32 mouse cellular contexts compared by ENCODE assay signal in the genomic region with DNA sequence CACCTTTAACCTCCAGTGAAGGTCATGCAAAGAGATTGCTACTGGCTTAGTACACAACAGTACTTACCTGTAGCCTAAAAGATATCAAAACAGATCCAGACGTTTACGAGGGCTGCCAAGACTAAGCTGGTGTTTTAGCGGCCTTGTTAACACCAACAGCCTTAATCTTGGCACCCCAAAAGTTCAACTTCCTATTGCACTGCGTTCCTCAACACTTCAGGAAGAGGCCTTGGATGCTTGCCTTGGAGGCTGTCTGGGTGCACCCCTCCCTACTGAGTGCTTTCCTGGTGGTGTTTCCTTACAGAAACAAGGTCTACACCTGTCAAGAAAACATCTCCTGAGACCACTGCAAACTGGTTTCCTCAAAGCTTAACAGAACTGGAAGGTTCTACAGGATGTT. TPM values are rescaled to one million over a fixed set of nuclear protein-coding genes. Genes with fewer than 3 reads are reported as not detected.
DNase-seq lines count a peak whose midpoint lies in the region; ATAC-seq and TF ChIP-seq lines count a peak whose summit lies in the region.
"Had no signal": no experiment of that assay in that cellular context is flagged by ENCODE, and none has a peak within 500 bp of the region (broad histone marks: within the 10 kb centered on the region; RNA-seq: fewer than 3 reads in every experiment).

No protein-coding gene starts in this region.

- no peak for TF ChIP-seq RAD21 in MEL (IDR thresholded peaks at IDR 0.05; ENCODE audit: low read depth, low read length)

- no peaks in the 10 kb centered on the region for H3K27me3 ChIP-seq in heart, embryonic 11.5 days (ENCODE audit: control insufficient read depth, insufficient read depth, low read length)
- no peaks in the 10 kb centered on the region for H3K27me3 ChIP-seq in MEL (ENCODE audit: control insufficient read depth in 1 of 2, insufficient read depth in 2 of 2, low read length in 2 of 2)
- no peaks in the 10 kb centered on the region for H3K27me3 ChIP-seq in heart, embryonic 15.5 days
- H3K27me3 ChIP-seq: limb, embryonic 12.5 days had no signal

- peaks cover 85% of the 10 kb centered on the region for H3K79me2 ChIP-seq in MEL (ENCODE audit: control insufficient read depth, insufficient read depth, low read length, poor library complexity)

- 67% methylated on average over 4 of the region's 4 CpGs for WGBS in heart, embryonic 11.5 days (ENCODE audit: insufficient replicate concordance)
- WGBS in heart, embryonic 15.5 days, result 47% methylated on average over 4 of the region's 4 CpGs

- H3K36me3 ChIP-seq in heart, embryonic 11.5 days (ENCODE audit: control insufficient read depth, insufficient read depth, low read length), result 0 out of 2 replicates have a peak, but pooled peaks cover 3% of the 10 kb centered on the region
- H3K36me3 ChIP-seq in MEL (ENCODE audit: control insufficient read depth in 1 of 2, insufficient read depth in 2 of 2, low read length in 2 of 2), result peaks cover 29 to 66% of the 10 kb centered on the region in 2 experiments
- no peaks in the 10 kb centered on the region for H3K36me3 ChIP-seq in heart, embryonic 15.5 days

- H3K4me1 ChIP-seq in heart, embryonic 11.5 days (ENCODE audit: control insufficient read depth, insufficient read depth, low read length), result peaks cover 23% of the 10 kb centered on the region
- peaks cover 37 to 44% of the 10 kb centered on the region in 2 experiments for H3K4me1 ChIP-seq in MEL (ENCODE audit: control insufficient read depth in 1 of 2, insufficient read depth in 2 of 2, low read length in 2 of 2)
- peaks cover 40% of the 10 kb centered on the region for H3K4me1 ChIP-seq in heart, embryonic 15.5 days (replicated peaks)

- H3K4me2 ChIP-seq in heart, embryonic 11.5 days, result no peak overlapping the region
- H3K4me2 ChIP-seq in heart, embryonic 15.5 days, result no peak overlapping the region
- H3K4me2 ChIP-seq: limb, embryonic 12.5 days; midbrain, embryonic 11.5 days had no signal

- H3K27ac ChIP-seq in heart, embryonic 11.5 days (ENCODE audit: low read depth, low read length), result peak overlapping the region; percentile 41; the same call in 1 of the 2 replicates
- H3K27ac ChIP-seq in left cerebral cortex, adult 2 months, result peak overlapping the region; percentile 66; the same call in 1 of the 2 replicates
- H3K27ac ChIP-seq in MEL (ENCODE audit: control insufficient read depth, low read depth, low read length), result peak overlapping the region; percentile 12; the same call in 1 of the 2 replicates
- peak overlapping the region; percentile 48 for H3K27ac ChIP-seq in heart, embryonic 15.5 days
- H3K27ac ChIP-seq: forebrain, embryonic 10.5 days; hindbrain, postnatal 0 days; limb, embryonic 12.5 days; macrophage; stomach, postnatal 0 days had no signal

- TF ChIP-seq POLR2A in MEL (IDR thresholded peaks at IDR 0.05; ENCODE audit: control insufficient read depth in 1 of 2, insufficient read depth in 1 of 2, low read depth in 1 of 2, low read length in 2 of 2, poor library complexity in 1 of 2), result no peak

- ATAC-seq in heart, embryonic 11.5 days (replicated peaks; ENCODE audit: insufficient number of reproducible peaks, low FRiP score, low TSS enrichment), result no peak
- ATAC-seq in heart, embryonic 15.5 days (replicated peaks; ENCODE audit: insufficient number of reproducible peaks, insufficient read depth, low FRiP score, low read depth), result no peak
- ATAC-seq: forebrain, embryonic 16.5 days; hindbrain, postnatal 0 days; intestine, embryonic 16.5 days; lung, postnatal 0 days had no signal

- no peaks in the 10 kb centered on the region for H3K9me3 ChIP-seq in heart, embryonic 11.5 days (replicated peaks; ENCODE audit: control insufficient read depth, low read length)
- no peaks in the 10 kb centered on the region for H3K9me3 ChIP-seq in MEL (replicated peaks; ENCODE audit: insufficient read depth, low read length)
- H3K9me3 ChIP-seq in heart, embryonic 15.5 days (replicated peaks), result no peaks in the 10 kb centered on the region
- H3K9me3 ChIP-seq: forebrain, embryonic 10.5 days; limb, embryonic 12.5 days had no signal

- no peak overlapping the region for H3K4me3 ChIP-seq in heart, embryonic 11.5 days (ENCODE audit: low read depth, low read length)
- H3K4me3 ChIP-seq in left cerebral cortex, adult 2 months, result no peak overlapping the region
- no peak overlapping the region for H3K4me3 ChIP-seq in MEL (ENCODE audit: control insufficient read depth in 1 of 2, insufficient read depth in 1 of 2, low read depth in 2 of 2, low read length in 2 of 2)
- no peak overlapping the region for H3K4me3 ChIP-seq in heart, embryonic 15.5 days
- H3K4me3 ChIP-seq: forebrain, embryonic 10.5 days; limb, embryonic 12.5 days had no signal

- no peak overlapping the region for H3K9ac ChIP-seq in heart, embryonic 11.5 days (ENCODE audit: low read depth, low read length)
- no peak overlapping the region for H3K9ac ChIP-seq in MEL (ENCODE audit: control insufficient read depth, low read depth, low read length, poor library complexity, severe bottlenecking)
- no peak overlapping the region for H3K9ac ChIP-seq in heart, embryonic 15.5 days
- H3K9ac ChIP-seq: limb, embryonic 12.5 days had no signal

- no peak for DNase-seq in heart, adult 8-10 months (ENCODE audit: low spot score)
- no peak for DNase-seq in left cerebral cortex, adult 2 months (ENCODE audit: extremely low spot score in 1 of 2, low spot score in 2 of 2)
- no peak for DNase-seq in left cerebral cortex, postnatal 25 days (ENCODE audit: low spot score in 2 of 2)
- DNase-seq in MEL (ENCODE audit: low read depth, low spot score), result peak; percentile 73
- no peak for DNase-seq in spleen, postnatal 10 days (ENCODE audit: low spot score in 2 of 2)
- DNase-seq: adrenal gland, postnatal 10 days; cerebellum, adult 18-20 months; cerebellum, postnatal 14 days; gastrocnemius, postnatal 14 days; kidney, postnatal 14 days; right cerebral cortex, adult 18-20 months; right cerebral cortex, postnatal 4 days; thymus, adult 2 months; thymus, postnatal 4 days had no signal

- intact Hi-C loops in left cerebral cortex, adult 2 months (cut with DNase I), result no loop called here
- intact Hi-C loops in left cerebral cortex, postnatal 25 days (cut with DNase I), result no loop called here

- TF ChIP-seq EP300 in MEL (IDR thresholded peaks at IDR 0.05; ENCODE audit: low read depth in 1 of 2, low read length in 2 of 2), result peak; percentile 56 to 65; a peak in 3 of 4 replicates

- TF ChIP-seq CTCF in left cerebral cortex, adult 2 months (IDR thresholded peaks at IDR 0.05), result no peak
- no peak for TF ChIP-seq CTCF in MEL (IDR thresholded peaks at IDR 0.05 in 2 of 3, conservative IDR thresholded peaks at IDR 0.05 in 1 of 3; ENCODE audit: control insufficient read depth in 1 of 3, insufficient read depth in 1 of 3, low read depth in 2 of 3, low read length in 3 of 3, poor library complexity in 1 of 3, severe bottlenecking in 1 of 3)

TF ChIP-seq in MEL, 35 proteins besides CTCF, POLR2A, EP300 and RAD21 (continues in another document):
- TF ChIP-seq ZKSCAN1 (IDR thresholded peaks at IDR 0.05; ENCODE audit: low read depth, low read length), result no peak

RNA-seq across cellular contexts. Expression of a gene that starts 4.0 kb away (rescaled TPM):
- 270 and 300 TPM in 2 replicates for polyA plus RNA-seq in heart, embryonic 11.5 days (2014; fragmentation: Nextera tagmentation; extraction: Ambion mirVana)
- total RNA-seq in heart, adult 8-10 months (2022), result 100 to 1,000 TPM; 149 to 170 (median 159) TPM
- total RNA-seq in left cerebral cortex, adult 2 months (2021), result 10 to 100 TPM; 82.0 to 93.4 TPM
- total RNA-seq in left cerebral cortex, postnatal 25 days (2021), result 10 to 100 TPM; 89.7 to 92.4 TPM
- 434 TPM in 2 replicates for total RNA-seq in MEL (2012; rRNA removed)
- polyA plus RNA-seq in MEL (2012; ENCODE audit: insufficient read depth in 1 of 2, insufficient read length in 2 of 2, low read depth in 1 of 2, low replicate concordance in 2 of 2, missing spikeins in 1 of 2), result 100 to 1,000 TPM; 222 to 266 TPM
- polyA plus RNA-seq in heart, embryonic 15.5 days (2015; fragmentation: Nextera tagmentation; extraction: Ambion mirVana), result 208 and 244 TPM in 2 replicates

RNA-seq across cellular contexts. Expression of a gene that starts 4.2 kb away (rescaled TPM):
- polyA plus RNA-seq in heart, embryonic 11.5 days (2014; fragmentation: Nextera tagmentation; extraction: Ambion mirVana), result 38.7 and 39.6 TPM in 2 replicates
- total RNA-seq in heart, adult 8-10 months (2022), result 10 to 100 TPM; 12.7 to 20.9 (median 17.6) TPM
- total RNA-seq in left cerebral cortex, adult 2 months (2021), result 10 to 100 TPM; 16.6 to 18.9 TPM
- 10 to 100 TPM; 17.4 to 19.3 TPM for total RNA-seq in left cerebral cortex, postnatal 25 days (2021)
- total RNA-seq in MEL (2012; rRNA removed), result 153 and 180 TPM in 2 replicates
- 100 to 1,000 TPM; 103 to 110 TPM for polyA plus RNA-seq in MEL (2012; ENCODE audit: insufficient read depth in 1 of 2, insufficient read length in 2 of 2, low read depth in 1 of 2, low replicate concordance in 2 of 2, missing spikeins in 1 of 2)
- 18.4 and 22.7 TPM in 2 replicates for polyA plus RNA-seq in heart, embryonic 15.5 days (2015; fragmentation: Nextera tagmentation; extraction: Ambion mirVana)

RNA-seq across cellular contexts. Expression of a gene that starts 27.3 kb away (rescaled TPM):
- polyA plus RNA-seq in heart, embryonic 11.5 days (2014; fragmentation: Nextera tagmentation; extraction: Ambion mirVana), result 51.4 and 51.9 TPM in 2 replicates
- 10 to 100 TPM; 45.0 to 54.1 (median 49.1) TPM for total RNA-seq in heart, adult 8-10 months (2022)
- 100 to 1,000 TPM in 1 of 2 experiments, 10 to 100 TPM in 1; 95.1 to 104 TPM for total RNA-seq in left cerebral cortex, adult 2 months (2021)
- total RNA-seq in left cerebral cortex, postnatal 25 days (2021), result 100 to 1,000 TPM; 107 TPM
- 76.7 and 87.1 TPM in 2 replicates for total RNA-seq in MEL (2012; rRNA removed)
- 100 to 1,000 TPM; 140 to 231 TPM for polyA plus RNA-seq in MEL (2012; ENCODE audit: insufficient read depth in 1 of 2, insufficient read length in 2 of 2, low read depth in 1 of 2, low replicate concordance in 2 of 2, missing spikeins in 1 of 2)
- polyA plus RNA-seq in heart, embryonic 15.5 days (2015; fragmentation: Nextera tagmentation; extraction: Ambion mirVana), result 41.2 and 59.1 TPM in 2 replicates

RNA-seq across cellular contexts. Expression of a gene that starts 41.8 kb away (rescaled TPM):
- polyA plus RNA-seq in heart, embryonic 11.5 days (2014; fragmentation: Nextera tagmentation; extraction: Ambion mirVana), result 17.9 and 20.1 TPM in 2 replicates
- 10 to 100 TPM; 12.5 to 23.2 (median 17.8) TPM for total RNA-seq in heart, adult 8-10 months (2022)
- total RNA-seq in left cerebral cortex, adult 2 months (2021), result 10 to 100 TPM; 23.1 to 23.5 TPM
- total RNA-seq in left cerebral cortex, postnatal 25 days (2021), result 10 to 100 TPM; 21.1 to 21.4 TPM
- total RNA-seq in MEL (2012; rRNA removed), result 23.4 and 26.5 TPM in 2 replicates
- 10 to 100 TPM in 1 of 2 experiments, not detected in 1; 20.7 TPM for polyA plus RNA-seq in MEL (2012; ENCODE audit: insufficient read depth in 1 of 2, insufficient read length in 2 of 2, low read depth in 1 of 2, low replicate concordance in 2 of 2, missing spikeins in 1 of 2)
- polyA plus RNA-seq in heart, embryonic 15.5 days (2015; fragmentation: Nextera tagmentation; extraction: Ambion mirVana), result 13.9 and 14.1 TPM in 2 replicates

RNA-seq across cellular contexts. Expression of a gene that starts 56.7 kb away (rescaled TPM):
- polyA plus RNA-seq in heart, embryonic 11.5 days (2014; fragmentation: Nextera tagmentation; extraction: Ambion mirVana), result 0.46 TPM in 1 of 2 replicates, not detected in the other
- not detected for total RNA-seq in heart, adult 8-10 months (2022)
- total RNA-seq in left cerebral cortex, adult 2 months (2021), result not detected
- total RNA-seq in left cerebral cortex, postnatal 25 days (2021), result not detected
- total RNA-seq in MEL (2012; rRNA removed), result 0.85 and 1.7 TPM in 2 replicates
- polyA plus RNA-seq in MEL (2012; ENCODE audit: insufficient read depth in 1 of 2, insufficient read length in 2 of 2, low read depth in 1 of 2, low replicate concordance in 2 of 2, missing spikeins in 1 of 2), result 1 to 10 TPM in 1 of 2 experiments, not detected in 1; 1.6 TPM
- not detected in 2 replicates for polyA plus RNA-seq in heart, embryonic 15.5 days (2015; fragmentation: Nextera tagmentation; extraction: Ambion mirVana)
- total RNA-seq: gastrocnemius, postnatal 14 days; hindbrain, postnatal 0 days; layer of hippocampus, adult 18-20 months; layer of hippocampus, postnatal 25 days; left cerebral cortex, postnatal 10 days; midbrain, postnatal 0 days had no signal
- polyA plus RNA-seq: C2C12; embryonic facial prominence, embryonic 11.5 days; forebrain, embryonic 10.5 days; forebrain, embryonic 16.5 days; hindbrain, postnatal 0 days; intestine, embryonic 16.5 days; limb, embryonic 12.5 days; lung, postnatal 0 days; macrophage; midbrain, postnatal 0 days; neural tube, embryonic 14.5 days; stomach, postnatal 0 days; thymus, adult 2 months had no signal

Comparison
In these comparisons a context has a peak if more than half of its experiments do, and no peak if none do; other contexts are left out.
1. H3K27ac ChIP-seq: peak in every context shown above with its lines; median percentile 66 in left cerebral cortex, adult 2 months; 48 in heart, embryonic 15.5 days; 41 in heart, embryonic 11.5 days; 12 in MEL.